Mouse (Mus musculus) testis, adult 2 months (tissue): ENCODE data around the gene Mpv17l2.

Experiments used
- CTCF ChIP-seq: fragments of 200-500 bp; IDR thresholded peaks from 2 replicates; pipeline ENCODE4 v1.5.1; 2012; ENCODE audit warnings: low read depth, mild to moderate bottlenecking, inconsistent platforms, low read length, moderate library complexity; ENCODE audit not compliant: control insufficient read depth, insufficient read depth, insufficient replicate concordance
- POLR2A ChIP-seq: fragments of 200-500 bp; IDR thresholded peaks from 2 replicates; pipeline ENCODE4 v1.6.1; 2012; ENCODE audit warnings: low read depth, mild to moderate bottlenecking, inconsistent platforms, low read length, moderate library complexity; ENCODE audit not compliant: control insufficient read depth

- TF ChIP-seq CTCF (no peak), POLR2A (no peak)
Measured at GRCm38 (mm10) chr8:70775227-70775626, 14.5 kb upstream of the Mpv17l2 start.
